Mouse (Mus musculus): Measurements from ENCODE around the gene Clpp.

GRCm38 (mm10) chr17:56986105-56986805 is 3.9 kb upstream of the Clpp start:
- no peak for TF ChIP-seq CTCF (IDR thresholded peaks at IDR 0.05; ENCODE audit: extremely low read depth, insufficient read depth, insufficient read length, insufficient replicate concordance)
- TF ChIP-seq POLR2A (IDR thresholded peaks at IDR 0.05; ENCODE audit: low read depth, low read length) = no peak

Data from spleen, adult 2 months (tissue).